Mouse (Mus musculus) large intestine, adult 2 months (tissue): ENCODE measurements around the gene Mllt1. TPM values are rescaled to one million over a fixed set of nuclear protein-coding genes. Genes with fewer than 3 reads are reported as not detected.

Experiments
- DNase-seq: peaks from one replicate; pipeline ENCODE4 v3.0.0-alpha.2; 2012; ENCODE audit warnings: low read depth, low spot score
- WGBS: fragments of 180-500 bp; shearing (Covaris S2); methylation state at CpG from one replicate; pipeline ENCODE4 v1.1.7; 2018; 5-methylcytosine and 5-hydroxymethylcytosine counted together
- polyA plus RNA-seq: library from polyadenylated mRNA; depleted of rRNA; stranded (reverse); fragments of >200 nt; gene quantifications from 2 replicates; pipeline ENCODE4 v1.2.3, GENCODE M21; 2012

The Mllt1 gene
- polyA plus RNA-seq, 1 experiment: 32.3 TPM

DNA sequence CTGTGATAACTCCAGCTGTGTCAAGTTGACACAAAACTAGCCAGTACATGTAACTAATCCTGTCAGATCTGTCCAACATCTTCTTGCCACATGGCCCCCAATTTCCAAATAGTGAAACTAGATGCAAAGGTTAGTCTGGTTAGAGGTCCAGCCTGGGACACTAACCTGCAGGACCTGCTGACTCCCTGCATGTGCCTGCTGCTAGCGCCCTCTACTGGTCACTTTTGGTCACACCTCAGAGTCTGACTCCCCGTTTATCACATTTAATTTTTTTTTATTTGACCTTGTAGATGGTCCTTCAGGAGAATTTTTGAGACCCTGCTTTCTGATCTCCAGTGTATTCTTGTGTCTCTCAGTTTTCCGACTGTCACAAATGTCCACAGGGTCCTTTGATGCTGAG lies 15.7 kb upstream of the Mllt1 start:
- DNase-seq: no peak
- 25% methylated on average over 3 of the region's 3 CpGs for WGBS

DNA sequence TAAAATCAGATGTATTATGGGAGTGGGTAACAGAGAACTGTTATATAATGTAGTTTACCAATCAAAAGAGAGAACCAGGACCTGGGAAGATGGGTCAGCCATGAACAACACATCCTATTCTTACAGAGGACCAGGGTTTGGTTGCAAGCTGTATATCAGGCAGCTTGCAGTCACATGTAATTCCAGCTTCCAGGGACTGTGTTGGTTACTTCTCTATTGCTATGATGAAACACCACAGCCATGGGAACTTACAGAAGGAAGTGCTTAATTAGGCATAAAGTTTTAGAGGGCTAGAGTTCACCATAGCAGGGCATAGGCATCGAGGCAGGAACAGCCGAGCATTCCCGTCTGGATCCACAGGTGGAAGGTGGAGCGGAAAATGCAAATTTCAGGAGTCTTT lies 3.5 kb upstream of the Mllt1 start:
- DNase-seq: no peak
- 83% methylated on average over 4 of the region's 4 CpGs for WGBS

DNA sequence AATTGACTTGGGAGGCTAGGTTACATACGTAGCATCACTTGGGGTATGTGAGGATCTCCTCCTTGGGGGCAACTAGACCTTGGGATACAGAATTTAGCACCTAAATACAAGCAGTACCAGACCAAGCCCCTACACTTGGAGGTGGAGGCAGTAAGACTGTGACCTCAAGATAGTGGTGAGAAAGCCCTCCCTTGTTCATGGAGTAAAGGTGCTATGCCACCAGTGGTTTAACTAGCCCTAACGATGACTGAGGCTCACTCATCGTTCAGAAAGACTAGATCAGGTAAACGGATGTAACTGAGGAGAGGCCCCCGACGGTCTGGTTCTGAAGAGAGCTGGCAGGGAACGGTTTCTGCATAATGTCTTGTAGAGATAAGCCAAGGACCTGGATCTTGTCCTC lies 1.5 kb upstream of the Mllt1 start:
- WGBS: 93% methylated on average over 7 of the region's 7 CpGs

DNA sequence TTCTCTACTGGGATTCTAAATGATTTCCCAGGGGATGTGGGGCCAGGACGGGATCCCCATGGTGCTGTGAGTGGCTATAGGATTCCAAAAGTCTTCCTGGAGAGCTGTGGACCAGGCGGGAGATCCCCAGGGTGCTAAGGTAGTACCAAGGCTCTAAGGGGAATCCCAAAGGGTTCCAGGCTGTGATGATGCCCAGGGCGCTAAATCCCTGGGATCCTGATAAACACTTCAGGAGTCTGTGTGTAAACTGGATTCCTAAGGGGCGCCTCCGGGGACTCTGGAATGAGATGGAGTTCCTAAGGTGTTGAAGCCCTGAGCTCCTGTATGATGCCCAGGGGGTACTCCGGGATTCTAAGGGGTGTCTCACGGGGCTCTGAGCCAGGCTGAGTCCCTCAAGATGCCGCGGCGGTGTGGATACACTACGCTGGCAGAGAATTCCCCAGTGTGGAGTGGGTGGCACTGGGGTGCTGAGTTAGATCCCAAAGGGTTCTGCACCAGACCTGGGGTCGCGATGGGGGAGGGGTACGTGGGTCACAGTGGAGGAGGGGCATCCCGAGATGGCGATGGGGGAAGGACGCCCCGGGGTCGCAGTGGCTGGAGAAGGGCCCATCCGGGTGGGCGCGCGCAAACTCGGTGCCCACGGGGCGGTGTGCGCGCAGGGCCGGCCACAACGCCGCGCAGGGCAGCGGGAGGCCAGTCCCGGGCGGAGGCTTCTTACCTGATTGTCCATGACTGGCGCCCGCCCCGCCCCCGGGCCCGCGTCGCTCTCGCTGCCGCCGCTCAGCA lies 477 bp downstream of the Mllt1 start:
- WGBS: 1% methylated on average over 31 of the region's 45 CpGs
- no peak for DNase-seq

More for the DNA sequence above, 1.5 kb upstream of the Mllt1 start:
- no peak for DNase-seq

DNA sequence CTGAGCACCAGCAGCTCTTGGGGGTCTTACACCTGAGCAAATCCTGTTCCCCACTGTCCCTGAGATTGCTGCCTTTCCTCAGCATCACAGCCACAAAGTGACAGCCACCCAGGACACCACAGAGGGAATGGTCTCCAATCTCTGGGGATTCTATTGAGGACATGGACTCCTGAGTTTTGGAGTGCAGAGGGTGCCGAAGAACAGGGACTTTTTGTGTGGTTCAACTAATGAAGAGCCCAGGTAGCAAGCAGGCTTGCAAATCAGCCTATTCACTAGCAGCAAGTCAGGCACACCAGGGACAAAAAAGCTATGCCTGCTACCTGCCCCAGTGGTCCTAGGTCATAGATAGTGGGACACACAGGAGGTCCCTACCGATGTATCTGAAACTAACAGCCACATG lies 1.8 kb downstream of the Mllt1 start:
- no peak for DNase-seq
- WGBS: 98% methylated on average over 2 of the region's 2 CpGs

DNA sequence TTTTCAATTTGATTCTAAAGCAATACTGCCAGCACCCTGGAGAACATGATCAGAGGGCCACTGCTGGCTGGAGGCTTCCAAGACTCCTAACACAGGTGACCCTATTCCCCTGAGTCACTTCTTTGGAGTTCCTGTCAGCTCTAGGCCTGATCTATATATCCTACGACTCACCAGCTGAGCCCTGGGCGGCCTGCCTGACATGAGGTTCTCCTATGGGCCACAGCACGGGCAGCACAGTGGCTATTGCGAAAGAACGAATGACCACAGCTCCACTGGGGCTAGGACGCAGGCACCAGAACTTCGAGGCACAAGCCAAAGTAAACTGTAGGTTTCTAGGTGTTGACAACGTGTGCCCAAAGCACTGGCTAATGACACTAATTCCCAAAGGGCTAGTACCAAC lies 5.2 kb downstream of the Mllt1 start:
- no peak for DNase-seq
- 65% methylated on average over 8 of the region's 8 CpGs for WGBS

GRCm38 (mm10) chr17:56929530-56929929 lies 5.7 kb downstream of the Mllt1 start:
- WGBS: 63% methylated on average over 1 of the region's 1 CpGs
- no peak for DNase-seq

- DNase-seq: no peak
Measured at GRCm38 (mm10) chr17:56929101-56929500, 6.1 kb downstream of the Mllt1 start.

DNA sequence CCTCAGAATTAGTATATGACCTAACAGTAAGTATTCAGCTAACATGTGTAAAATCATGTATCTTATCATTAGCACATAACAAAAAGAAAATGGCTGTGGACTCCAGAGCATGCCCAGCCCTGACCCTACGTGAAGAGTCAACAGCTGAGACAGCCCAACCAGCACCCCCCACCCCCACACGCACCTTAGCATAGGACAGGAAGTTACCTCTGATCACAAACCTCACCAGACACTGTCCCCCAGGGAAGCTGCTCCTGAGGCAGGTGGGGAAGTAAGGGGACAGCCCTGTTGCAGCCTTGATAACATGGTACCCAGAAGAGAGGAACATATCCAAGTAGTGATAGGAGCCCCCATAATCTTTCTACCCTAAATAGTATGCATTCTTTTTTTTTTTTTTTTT lies 9.2 kb downstream of the Mllt1 start:
- DNase-seq: no peak
- 97% methylated on average over 2 of the region's 2 CpGs for WGBS

- WGBS: 94% methylated on average over 3 of the region's 3 CpGs
- no peak for DNase-seq
Measured at GRCm38 (mm10) chr17:56919725-56920124, 15.5 kb downstream of the Mllt1 start.

GRCm38 (mm10) chr17:56917166-56917565 lies 18.0 kb downstream of the Mllt1 start:
- 78% methylated on average over 2 of the region's 2 CpGs for WGBS
- DNase-seq: no peak

- DNase-seq: no peak
Measured at GRCm38 (mm10) chr17:56913444-56913843, 21.8 kb downstream of the Mllt1 start.

GRCm38 (mm10) chr17:56913023-56913422 lies 22.2 kb downstream of the Mllt1 start:
- no peak for DNase-seq
- 92% methylated on average over 3 of the region's 3 CpGs for WGBS

- 40% methylated on average over 2 of the region's 2 CpGs for WGBS
- peak; percentile 42 for DNase-seq
Measured at GRCm38 (mm10) chr17:56909764-56910163, 25.5 kb downstream of the Mllt1 start.

- DNase-seq: no peak
- WGBS: 18% methylated on average over 9 of the region's 9 CpGs
Measured at GRCm38 (mm10) chr17:56907887-56908286, 27.3 kb downstream of the Mllt1 start.

GRCm38 (mm10) chr17:56907096-56907495 lies 28.1 kb downstream of the Mllt1 start:
- DNase-seq: peak; percentile 78
- 47% methylated on average over 5 of the region's 5 CpGs for WGBS

DNA sequence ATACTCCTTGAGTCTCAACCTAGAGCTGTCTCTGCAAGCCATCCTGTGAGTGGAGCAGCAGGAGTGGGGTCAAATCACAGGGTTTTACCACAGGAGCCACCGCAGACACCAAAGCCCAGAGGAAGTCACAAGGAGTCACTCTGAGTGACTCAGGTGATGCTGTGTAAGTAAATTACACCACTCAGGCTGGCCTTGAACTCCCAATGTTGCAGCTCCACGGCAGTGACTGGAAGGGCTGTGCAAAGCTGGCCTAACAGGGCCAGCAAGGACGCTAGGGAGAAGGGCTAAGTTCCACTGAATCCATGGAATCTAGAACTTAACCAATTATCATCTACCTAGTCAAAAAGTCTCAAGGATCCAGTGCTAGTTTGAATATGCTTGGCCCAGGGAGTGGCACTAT lies 29.0 kb downstream of the Mllt1 start:
- DNase-seq: no peak
- WGBS: 53% methylated on average over 3 of the region's 3 CpGs

DNA sequence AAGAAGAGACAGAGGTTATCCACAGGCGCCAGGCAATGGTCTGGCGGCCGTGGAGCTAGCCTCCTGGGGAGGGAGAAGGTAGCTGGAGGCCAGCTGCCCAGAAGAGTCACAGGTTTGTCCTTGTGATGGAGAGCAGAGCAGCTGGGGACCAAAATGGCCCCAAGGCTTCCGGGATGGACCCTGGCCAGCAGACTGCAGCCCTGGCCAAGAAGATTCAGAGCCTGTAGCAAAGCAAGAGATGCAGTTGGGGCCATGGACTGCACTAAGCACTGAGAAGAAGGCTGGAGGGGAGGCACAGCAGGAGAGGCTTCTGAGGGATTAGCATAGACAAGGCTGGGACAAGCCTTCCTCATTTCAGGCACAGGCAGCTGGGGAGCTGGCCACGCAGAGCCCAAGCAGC lies 32.5 kb downstream of the Mllt1 start:
- DNase-seq: no peak
- 96% methylated on average over 5 of the region's 5 CpGs for WGBS

DNA sequence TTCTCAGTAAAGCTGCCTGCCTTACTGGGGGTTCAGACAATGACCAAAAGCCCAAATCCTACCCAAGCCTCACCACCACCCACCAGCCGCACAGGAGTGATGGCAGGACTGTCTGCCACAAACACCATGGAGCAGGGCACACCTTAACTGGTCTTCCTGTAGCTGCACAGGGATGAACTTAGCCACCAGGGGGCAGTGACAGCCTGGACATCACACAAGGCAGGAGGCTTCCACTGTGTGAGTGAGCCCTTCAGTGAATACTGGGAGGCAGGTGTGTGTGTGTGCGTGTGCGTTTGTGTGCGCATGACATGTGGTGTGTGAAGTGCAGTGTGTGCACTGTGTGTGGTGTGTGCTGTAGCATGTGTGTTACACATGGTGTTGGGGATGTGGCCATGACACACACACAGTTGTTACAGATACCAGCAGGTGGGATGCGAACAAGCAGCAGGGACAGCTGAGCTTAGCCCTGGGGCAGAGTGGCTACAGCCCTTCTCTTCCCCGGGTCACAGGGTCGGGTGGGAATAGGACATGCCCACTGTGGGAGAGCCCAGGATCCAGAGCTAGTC lies 37.5 kb downstream of the Mllt1 start:
- 59% methylated on average over 7 of the region's 7 CpGs for WGBS
- peak; percentile 67 for DNase-seq

DNA sequence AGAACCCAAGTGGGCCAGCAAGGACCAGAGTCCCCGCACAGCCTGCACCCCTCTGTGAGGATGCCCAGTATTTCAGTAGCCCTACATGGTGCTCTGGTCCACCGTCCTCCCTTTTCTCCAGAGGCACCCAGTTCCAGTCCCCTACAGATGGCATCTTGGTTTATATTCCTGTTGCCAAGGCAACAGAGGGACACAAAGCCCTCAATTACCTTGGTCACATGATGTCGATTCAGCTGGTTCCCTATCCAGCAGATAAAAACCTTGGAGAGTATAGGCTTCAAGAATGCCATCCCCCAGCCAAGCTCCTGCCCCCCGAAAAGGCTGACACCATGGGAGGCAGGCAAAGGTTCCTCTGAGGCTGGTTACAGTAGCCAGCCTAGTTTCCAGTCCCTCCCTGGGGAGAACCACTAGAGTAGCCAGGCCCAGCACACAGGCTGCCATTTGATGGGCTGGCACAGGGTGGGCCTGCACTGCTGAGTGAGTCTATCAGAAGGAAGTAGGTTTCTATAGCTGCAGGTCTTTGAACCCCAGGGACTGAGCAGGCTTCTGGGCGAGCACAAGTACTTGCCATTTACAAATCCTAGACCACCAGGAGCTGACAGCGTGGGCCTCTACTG lies 38.6 kb downstream of the Mllt1 start:
- WGBS: 82% methylated on average over 6 of the region's 6 CpGs
- DNase-seq: no peak

GRCm38 (mm10) chr17:56895368-56895918 lies 39.8 kb downstream of the Mllt1 start:
- DNase-seq: no peak
- WGBS: 69% methylated on average over 9 of the region's 9 CpGs
